Mouse (Mus musculus): ENCODE measurements around the gene Gm973.
A peak's percentile ranks its signal among the peaks of the same experiment; 100 is the strongest.

GRCm38 (mm10) chr1:59669962-59670630 lies 154.0 kb downstream of the Gm973 start:
- TF ChIP-seq GATA1 (IDR thresholded peaks at IDR 0.05; ENCODE audit: low read depth, low read length) (no peak), CTCF (IDR thresholded peaks at IDR 0.05 in 2 of 3, conservative IDR thresholded peaks at IDR 0.05 in 1 of 3; ENCODE audit: control insufficient read depth in 1 of 3, insufficient read depth in 1 of 3, low read depth in 2 of 3, low read length in 3 of 3, poor library complexity in 1 of 3, severe bottlenecking in 1 of 3) (no peak), RAD21 (IDR thresholded peaks at IDR 0.05; ENCODE audit: low read depth, low read length) (no peak), EP300 (IDR thresholded peaks at IDR 0.05; ENCODE audit: low read depth in 1 of 2, low read length in 2 of 2) (no peak), E2F4 (IDR thresholded peaks at IDR 0.05; ENCODE audit: borderline replicate concordance, low read depth, low read length) (no peak), SMC3 (IDR thresholded peaks at IDR 0.05; ENCODE audit: low read depth, low read length) (no peak), ELF1 (IDR thresholded peaks at IDR 0.05; ENCODE audit: low read depth, low read length) (0 out of 2 replicates have a peak, but pooled peaks have one; percentile 36), UBTF (IDR thresholded peaks at IDR 0.05; ENCODE audit: borderline replicate concordance, insufficient read depth, low read depth, low read length) (no peak)

Measured in MEL (cell line).